Mouse (Mus musculus): ENCODE data around the gene Cox6b1.

DNA sequence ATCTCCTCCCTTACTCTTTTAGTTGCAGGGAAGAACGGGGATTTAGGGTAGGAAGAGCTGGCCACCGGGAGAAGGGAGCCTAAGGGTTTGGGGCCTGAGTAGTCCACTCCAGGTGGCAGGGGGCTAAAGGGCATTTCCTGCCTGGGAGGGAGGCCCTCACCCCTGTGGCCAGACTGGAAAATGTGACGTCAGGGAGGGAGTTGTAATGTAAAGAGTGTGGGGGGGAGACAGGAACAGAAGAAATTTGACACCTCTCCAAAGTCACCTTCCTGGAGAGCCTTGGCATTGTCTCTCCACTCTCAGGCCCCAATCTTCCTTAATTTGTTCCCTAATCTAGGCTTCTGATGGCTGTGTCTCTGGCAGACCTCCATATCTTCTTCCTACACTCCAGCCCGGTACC lies 13.1 kb upstream of the Cox6b1 start:
- no peak for TF ChIP-seq CTCF (IDR thresholded peaks at IDR 0.05; ENCODE audit: borderline replicate concordance, insufficient read depth, low read depth, low read length)
- TF ChIP-seq POLR2A (IDR thresholded peaks at IDR 0.05; ENCODE audit: borderline replicate concordance, insufficient read depth, low read length), result no peak

Measured in cerebellum, adult 2 months (tissue).